Mouse (Mus musculus) leukemia stem cell, adult 10-12 weeks (primary cell): Measurements from ENCODE around the gene Pla2g5. TPM values are rescaled to one million over a fixed set of nuclear protein-coding genes. Genes with fewer than 3 reads are reported as not detected.

Source experiments
- polyA plus RNA-seq: library from polyadenylated mRNA; stranded (reverse); fragments of >175 nt; gene quantifications from 2 replicates; pipeline ENCODE4 v1.2.3, GENCODE M21; 2012; ENCODE audit warnings: low replicate concordance

Gene Pla2g5
- 4.9 TPM in 1 of 2 replicates, not detected in the other for polyA plus RNA-seq

GRCm38 (mm10) chr4:138863344-138863998, at the start of gene Pla2g5:
Gene Pla2g5 (minus strand): TSS chr4:138863482.

DNA sequence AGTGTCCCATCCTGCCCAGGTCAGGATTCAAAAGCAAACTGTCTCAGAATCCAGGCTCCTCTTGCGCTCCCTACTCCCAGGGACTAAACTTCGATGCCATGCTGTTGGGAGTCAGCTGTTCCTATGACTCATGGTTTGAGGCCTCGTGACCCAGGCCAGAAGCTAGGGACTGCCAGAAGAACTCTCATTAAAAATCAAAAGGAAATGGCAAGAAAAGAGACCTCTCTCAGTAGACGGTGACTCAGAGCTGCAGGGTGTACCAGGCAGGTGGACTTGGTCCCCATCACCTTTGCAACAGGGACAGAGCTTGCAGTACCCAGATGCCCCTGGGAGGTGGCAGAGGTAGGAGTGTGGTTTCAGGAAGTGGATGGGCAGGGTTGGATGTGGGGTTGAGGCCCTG, 14.4 kb upstream of the Pla2g5 start, which contains the start of gene Pla2g2e:
Gene Pla2g2e (plus strand): TSS at position 212 of the 400 bp plus-strand sequence.

DNA sequence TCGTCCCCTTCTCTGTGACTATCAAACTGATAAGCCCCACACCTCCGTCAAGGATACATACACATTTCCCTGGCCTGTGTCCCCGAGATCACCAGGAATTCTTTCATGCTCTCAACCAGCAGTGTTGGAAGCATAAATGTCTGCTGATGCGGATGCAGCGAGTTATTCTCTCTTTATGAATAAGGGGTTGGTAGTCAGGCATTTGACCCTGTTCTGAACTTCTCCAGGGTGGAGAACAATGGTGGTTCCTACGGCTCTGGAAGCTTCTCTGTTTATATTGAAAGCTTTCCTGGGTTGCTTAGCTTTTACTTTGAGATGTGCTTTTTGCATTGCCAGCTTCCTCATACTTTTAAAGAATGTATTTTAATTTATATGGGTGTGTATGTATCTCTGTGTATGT, 10.6 kb upstream of the Pla2g5 start, which contains the start of gene Gm13030:
Gene Gm13030 (minus strand): TSS at position 101 of the 400 bp plus-strand sequence.

DNA sequence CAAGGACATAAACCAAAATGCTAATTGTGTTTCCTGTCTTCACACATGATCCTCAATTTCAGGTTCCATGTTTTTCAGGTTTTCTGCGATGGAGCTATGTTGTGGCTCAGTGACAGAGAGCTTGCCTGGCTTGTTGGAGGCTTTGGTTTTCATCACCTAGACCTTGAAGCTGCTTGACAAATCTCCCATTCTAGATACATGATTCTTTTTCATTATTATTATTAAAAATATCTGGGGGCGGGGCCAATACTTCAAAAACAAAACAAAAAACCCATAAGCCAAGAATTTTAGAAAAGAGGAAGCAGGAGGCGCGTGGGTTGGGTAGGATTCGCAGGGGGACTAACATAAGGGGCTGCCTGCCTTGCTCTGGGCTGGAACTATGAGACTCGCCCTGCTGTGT, 87.8 kb downstream of the Pla2g5 start, which contains the start of gene Pla2g2d:
Gene Pla2g2d (plus strand): TSS at position 301 of the 400 bp plus-strand sequence.

DNA sequence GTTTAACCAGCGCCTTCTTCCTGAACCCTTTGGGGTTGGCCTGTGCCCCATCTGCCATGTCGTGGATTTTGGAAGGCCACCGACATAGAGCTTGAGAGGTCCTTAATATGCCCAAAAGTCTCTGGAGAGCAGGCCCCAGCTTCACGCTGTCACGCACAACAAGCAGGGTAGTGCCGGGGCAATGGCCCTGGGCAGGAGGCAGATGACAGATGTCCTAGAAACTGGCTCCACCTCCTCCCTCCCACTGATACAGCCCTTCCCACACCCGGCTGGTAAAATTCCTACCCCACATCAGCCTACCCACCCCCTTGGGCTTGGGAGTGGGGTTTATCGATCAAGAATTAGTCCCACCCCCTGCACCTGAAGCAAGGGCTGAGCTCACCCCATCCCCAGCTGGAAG, 105.9 kb downstream of the Pla2g5 start, which contains the start of gene Pla2g2f:
Gene Pla2g2f (minus strand): TSS at position 211 of the 400 bp plus-strand sequence.

Other genes with a start within 250 kb of the Pla2g5 start
- gene Vwa5b1, start 227.6 kb downstream of the Pla2g5 start, polyA plus RNA-seq, result not detected in 2 replicates
- gene Pla2g2c, start 138.7 kb downstream of the Pla2g5 start, polyA plus RNA-seq, result not detected in 2 replicates
- gene Ubxn10, start 126.3 kb downstream of the Pla2g5 start, polyA plus RNA-seq, result not detected in 2 replicates
- 0.18 TPM in 1 of 2 replicates, not detected in the other for gene Pla2g2f, start 105.9 kb downstream of the Pla2g5 start, polyA plus RNA-seq
- 0.57 TPM in 1 of 2 replicates, not detected in the other for gene Pla2g2d, start 87.7 kb downstream of the Pla2g5 start, polyA plus RNA-seq
- gene Gm13030, start 10.5 kb upstream of the Pla2g5 start, polyA plus RNA-seq, result not detected in 2 replicates
- gene Pla2g2e, start 14.5 kb upstream of the Pla2g5 start, polyA plus RNA-seq, result 0.95 TPM in 1 of 2 replicates, not detected in the other
- 5.3 and 6.2 TPM in 2 replicates for gene Otud3, start 50.5 kb upstream of the Pla2g5 start, polyA plus RNA-seq
- gene Rnf186, start 103.6 kb upstream of the Pla2g5 start, polyA plus RNA-seq, result not detected in 2 replicates
- gene Tmco4, start 109.4 kb upstream of the Pla2g5 start, polyA plus RNA-seq, result 8.3 and 13.7 TPM in 2 replicates
- gene Htr6, start 212.1 kb upstream of the Pla2g5 start, polyA plus RNA-seq, result not detected in 2 replicates
- gene Nbl1, start 229.5 kb upstream of the Pla2g5 start, polyA plus RNA-seq, result 0.99 and 3.0 TPM in 2 replicates